Mouse (Mus musculus) heart, embryonic 12.5 days (tissue): ENCODE results near the gene Eloa. TPM values are rescaled to one million over a fixed set of nuclear protein-coding genes. Genes with fewer than 3 reads are reported as not detected.
A peak's percentile ranks its signal among the peaks of the same experiment; 100 is the strongest.
"Not testable (repeated sequence)": the region's sequence is repeated elsewhere in the genome, so short reads cannot be mapped to it uniquely, and the experiment has no call there.

Source experiments
- ATAC-seq: fragments of 200-750 bp; cut with Nextera tagmentation; 2 replicates; pipeline ENCODE4 v1.8.0; 2017; ENCODE audit warnings: moderate TSS enrichment, moderate library complexity; ENCODE audit not compliant: insufficient number of reproducible peaks, low FRiP score
- H3K27ac ChIP-seq: fragments of 300-500 bp; sonication (generic); 2 replicates; pipeline ENCODE4 v1.5.1; 2016; ENCODE audit warnings: mild to moderate bottlenecking, moderate library complexity; ENCODE audit not compliant: poor library complexity, severe bottlenecking
- H3K27me3 ChIP-seq: fragments of 300-500 bp; sonication (generic); replicated peaks from 2 replicates; pipeline ENCODE4 v1.6.1; 2016; ENCODE audit warnings: mild to moderate bottlenecking, moderate library complexity
- H3K36me3 ChIP-seq: fragments of 300-500 bp; sonication (generic); 2 replicates; pipeline ENCODE4 v1.6.1; 2016; ENCODE audit warnings: mild to moderate bottlenecking, moderate library complexity
- H3K4me1 ChIP-seq: fragments of 300-500 bp; sonication (generic); replicated peaks from 2 replicates; pipeline ENCODE4 v1.6.1; 2016; ENCODE audit warnings: mild to moderate bottlenecking
- H3K4me2 ChIP-seq: fragments of 300-500 bp; sonication (generic); 2 replicates; pipeline ENCODE4 v1.6.1; 2016; ENCODE audit warnings: mild to moderate bottlenecking, moderate library complexity
- H3K4me3 ChIP-seq: fragments of 300-500 bp; sonication (generic); 2 replicates; pipeline ENCODE4 v1.5.1; 2016; ENCODE audit warnings: mild to moderate bottlenecking
- H3K9ac ChIP-seq: fragments of 300-500 bp; sonication (generic); 2 replicates; pipeline ENCODE4 v1.6.1; 2016; ENCODE audit warnings: mild to moderate bottlenecking, moderate library complexity
- H3K9me3 ChIP-seq: fragments of 300-500 bp; sonication (generic); replicated peaks from 2 replicates; pipeline ENCODE4 v1.6.1; 2016; ENCODE audit warnings: mild to moderate bottlenecking, moderate library complexity
- WGBS: fragments of 180-500 bp; shearing (Covaris S2); methylation state at CpG from one replicate; pipeline ENCODE4 v1.1.7; 2016; 5-methylcytosine and 5-hydroxymethylcytosine counted together
- polyA plus RNA-seq: library from polyadenylated mRNA; unstranded; fragments of >200 nt; fragmentation: Nextera tagmentation; extraction: Ambion mirVana; gene quantifications from 2 replicates; pipeline ENCODE4 v1.2.1, GENCODE M21; 2016

The Eloa gene
- polyA plus RNA-seq: 35.3 and 36.8 TPM in 2 replicates

GRCm38 (mm10) chr4:136021549-136022047 lies at the start of gene Eloa:
Gene Eloa (minus strand): TSS chr4:136021763.
- ATAC-seq: peak; percentile 100
- Histone ChIP-seq H3K4me1 (peaks cover 14% of the 10 kb centered on the region), H3K36me3 (no peaks in the 10 kb centered on the region), H3K4me3 (peak within 1 kb of the TSS; percentile 98), H3K9ac (peak within 1 kb of the TSS; percentile 99), H3K4me2 (peak within 1 kb of the TSS; percentile 95), H3K27ac (peak within 1 kb of the TSS; percentile 81), H3K27me3 (no peaks in the 10 kb centered on the region), H3K9me3 (no peaks in the 10 kb centered on the region)
- under 1% methylated on average over 41 of the region's 48 CpGs for WGBS

- Histone ChIP-seq H3K9me3 (no peaks in the 10 kb centered on the region), H3K27me3 (no peaks in the 10 kb centered on the region), H3K9ac (peak overlapping the region; percentile 10; the same call in 1 of the 2 replicates), H3K4me3 (peak overlapping the region; percentile 9; the same call in 1 of the 2 replicates), H3K4me1 (peaks cover 17% of the 10 kb centered on the region), H3K4me2 (peak overlapping the region; percentile 51), H3K36me3 (no peaks in the 10 kb centered on the region), H3K27ac (peak overlapping the region; percentile 45)
- ATAC-seq: peak; percentile 50
- WGBS: 2% methylated on average over 15 of the region's 15 CpGs
These were observed 49.7 kb upstream of the Eloa start for GRCm38 (mm10) chr4:136071178-136071714.

- Histone ChIP-seq H3K27ac (peak overlapping the region; percentile 27; the same call in 1 of the 2 replicates), H3K4me2 (peak overlapping the region; percentile 51; the same call in 1 of the 2 replicates), H3K9me3 (no peaks in the 10 kb centered on the region), H3K9ac (no peak overlapping the region), H3K4me1 (peaks cover 17% of the 10 kb centered on the region), H3K4me3 (no peak overlapping the region), H3K36me3 (no peaks in the 10 kb centered on the region), H3K27me3 (no peaks in the 10 kb centered on the region)
- WGBS: 44% methylated on average over 6 of the region's 6 CpGs
- ATAC-seq: no peak
These were observed 49.0 kb upstream of the Eloa start for GRCm38 (mm10) chr4:136070592-136070991.

- Histone ChIP-seq H3K9ac (0 out of 2 replicates have a peak overlapping the region, but pooled peaks have one; percentile 48), H3K27ac (0 out of 2 replicates have a peak overlapping the region, but pooled peaks have one; percentile 27), H3K27me3 (no peaks in the 10 kb centered on the region), H3K4me2 (peak overlapping the region; percentile 35; the same call in 1 of the 2 replicates), H3K9me3 (no peaks in the 10 kb centered on the region), H3K4me1 (peaks cover 17% of the 10 kb centered on the region), H3K36me3 (no peaks in the 10 kb centered on the region), H3K4me3 (no peak overlapping the region)
- ATAC-seq: peak; percentile 67
- 3% methylated on average over 18 of the region's 18 CpGs for WGBS
These were observed 48.4 kb upstream of the Eloa start for GRCm38 (mm10) chr4:136069954-136070353.

GRCm38 (mm10) chr4:136069313-136069712 lies 47.8 kb upstream of the Eloa start:
- no peaks in the 10 kb centered on the region for H3K27me3 ChIP-seq
- no peak overlapping the region for H3K4me3 ChIP-seq
- no peaks in the 10 kb centered on the region for H3K9me3 ChIP-seq
- no peak overlapping the region for H3K9ac ChIP-seq
- no peak overlapping the region for H3K4me2 ChIP-seq
- peaks cover 17% of the 10 kb centered on the region for H3K4me1 ChIP-seq
- H3K36me3 ChIP-seq: no peaks in the 10 kb centered on the region
- no peak for ATAC-seq
- no peak overlapping the region for H3K27ac ChIP-seq
- WGBS: 37% methylated on average over 4 of the region's 4 CpGs

GRCm38 (mm10) chr4:136063143-136063542 lies 41.6 kb upstream of the Eloa start:
- Histone ChIP-seq H3K9me3 (no peaks in the 10 kb centered on the region), H3K4me3 (no peak overlapping the region), H3K4me2 (no peak overlapping the region), H3K27me3 (no peaks in the 10 kb centered on the region), H3K9ac (no peak overlapping the region), H3K27ac (no peak overlapping the region), H3K4me1 (no peaks in the 10 kb centered on the region), H3K36me3 (no peaks in the 10 kb centered on the region)
- 86% methylated on average over 4 of the region's 4 CpGs for WGBS
- ATAC-seq: no peak

GRCm38 (mm10) chr4:136059800-136060488 lies 38.4 kb upstream of the Eloa start:
- 51% methylated on average over 9 of the region's 9 CpGs for WGBS
- not testable (repeated sequence) for ATAC-seq, H3K9ac ChIP-seq, H3K4me1 ChIP-seq, H3K27me3 ChIP-seq, H3K9me3 ChIP-seq, H3K4me2 ChIP-seq, H3K27ac ChIP-seq, H3K4me3 ChIP-seq, H3K36me3 ChIP-seq

GRCm38 (mm10) chr4:136057916-136058315 lies 36.4 kb upstream of the Eloa start:
- H3K9me3 ChIP-seq: no peaks in the 10 kb centered on the region
- no peaks in the 10 kb centered on the region for H3K36me3 ChIP-seq
- WGBS: 83% methylated on average over 5 of the region's 5 CpGs
- ATAC-seq: no peak
- H3K27ac ChIP-seq: no peak overlapping the region
- no peaks in the 10 kb centered on the region for H3K27me3 ChIP-seq
- no peak overlapping the region for H3K4me2 ChIP-seq
- no peak overlapping the region for H3K4me3 ChIP-seq
- no peaks in the 10 kb centered on the region for H3K4me1 ChIP-seq
- H3K9ac ChIP-seq: no peak overlapping the region

- Histone ChIP-seq H3K27ac (no peak overlapping the region), H3K36me3 (peaks cover 13% of the 10 kb centered on the region), H3K9ac (no peak overlapping the region), H3K9me3 (no peaks in the 10 kb centered on the region), H3K27me3 (no peaks in the 10 kb centered on the region), H3K4me2 (no peak overlapping the region), H3K4me1 (peaks cover 13% of the 10 kb centered on the region), H3K4me3 (no peak overlapping the region)
- no peak for ATAC-seq
- WGBS: 28% methylated on average over 1 of the region's 1 CpGs
These were observed 34.5 kb upstream of the Eloa start for GRCm38 (mm10) chr4:136056030-136056429.

- Histone ChIP-seq H3K9me3 (no peaks in the 10 kb centered on the region), H3K4me2 (no peak overlapping the region), H3K27me3 (no peaks in the 10 kb centered on the region), H3K9ac (no peak overlapping the region), H3K4me1 (peaks cover 18% of the 10 kb centered on the region), H3K27ac (no peak overlapping the region), H3K36me3 (peaks cover 35% of the 10 kb centered on the region), H3K4me3 (no peak overlapping the region)
- ATAC-seq: no peak
- WGBS: 61% methylated on average over 5 of the region's 5 CpGs
These were observed 32.3 kb upstream of the Eloa start for GRCm38 (mm10) chr4:136053843-136054242.

- Histone ChIP-seq H3K9ac (peak within 1 kb of the TSS; percentile 98), H3K4me2 (peak within 1 kb of the TSS; percentile 84), H3K9me3 (no peaks in the 10 kb centered on the region), H3K4me1 (peaks cover 18% of the 10 kb centered on the region), H3K27me3 (no peaks in the 10 kb centered on the region), H3K27ac (peak within 1 kb of the TSS; percentile 82), H3K36me3 (peaks cover 41% of the 10 kb centered on the region), H3K4me3 (peak within 1 kb of the TSS; percentile 96)
- ATAC-seq: peak; percentile 97
- under 1% methylated on average over 21 of the region's 21 CpGs for WGBS
These were observed 31.7 kb upstream of the Eloa start, which contains the start of gene Rpl11 for GRCm38 (mm10) chr4:136053247-136053596. Gene Rpl11 (minus strand): TSS chr4:136053428.
